Mouse (Mus musculus): ENCODE results near the gene Defb20. TPM values are rescaled to one million over a fixed set of nuclear protein-coding genes. Genes with fewer than 3 reads are reported as not detected.
A peak's percentile ranks its signal among the peaks of the same experiment; 100 is the strongest.

Defb20 gene
- total RNA-seq, 2 experiments from 2014 or later: not detected

- no peak for ATAC-seq (replicated peaks; ENCODE audit: low FRiP score, low TSS enrichment, poor library complexity, severe bottlenecking)
Observed at GRCm38 (mm10) chr2:152490038-152490437, 13.2 kb downstream of the Defb20 start, which contains the start of gene Defb22. Gene Defb22, minus strand, starts transcription at chr2:152490138.

- no peak for ATAC-seq (replicated peaks; ENCODE audit: low FRiP score, low TSS enrichment, poor library complexity, severe bottlenecking)
Observed at GRCm38 (mm10) chr2:152493151-152493550, 16.3 kb downstream of the Defb20 start.

GRCm38 (mm10) chr2:152498020-152498419 lies 21.2 kb downstream of the Defb20 start:
- ATAC-seq (replicated peaks; ENCODE audit: low FRiP score, low TSS enrichment, poor library complexity, severe bottlenecking): no peak

- peak; percentile 98 for ATAC-seq (replicated peaks; ENCODE audit: low FRiP score, low TSS enrichment, poor library complexity, severe bottlenecking)
Observed at GRCm38 (mm10) chr2:152500204-152500862, 23.5 kb downstream of the Defb20 start.

GRCm38 (mm10) chr2:152500863-152501229 lies 24.0 kb downstream of the Defb20 start:
- ATAC-seq (replicated peaks; ENCODE audit: low FRiP score, low TSS enrichment, poor library complexity, severe bottlenecking): peak; percentile 69

GRCm38 (mm10) chr2:152503950-152504349 lies 27.1 kb downstream of the Defb20 start:
- no peak for ATAC-seq (replicated peaks; ENCODE audit: low FRiP score, low TSS enrichment, poor library complexity, severe bottlenecking)

- ATAC-seq (replicated peaks; ENCODE audit: low FRiP score, low TSS enrichment, poor library complexity, severe bottlenecking): no peak
Observed at GRCm38 (mm10) chr2:152511592-152511991, 34.7 kb downstream of the Defb20 start, which contains the start of gene Defb26. Gene Defb26, minus strand, starts transcription at chr2:152511692.

GRCm38 (mm10) chr2:152516084-152516483 lies 39.2 kb downstream of the Defb20 start:
- ATAC-seq (replicated peaks; ENCODE audit: low FRiP score, low TSS enrichment, poor library complexity, severe bottlenecking): no peak

GRCm38 (mm10) chr2:152517981-152518380 lies 41.1 kb downstream of the Defb20 start, which contains the start of gene Defb28:
Gene Defb28, plus strand, starts transcription at chr2:152518255.
- no peak for ATAC-seq (replicated peaks; ENCODE audit: low FRiP score, low TSS enrichment, poor library complexity, severe bottlenecking)

Other genes with a start within 250 kb of the Defb20 start
- gene Tbc1d20, start 183.2 kb upstream of the Defb20 start, total RNA-seq (2014; fragmentation: Nextera tagmentation): 23.5 and 27.8 TPM in 2 replicates
- 11.7 and 12.0 TPM in 2 replicates for gene Tbc1d20, start 183.2 kb upstream of the Defb20 start, total RNA-seq (2017)
- 120 and 125 TPM in 2 replicates for gene Rbck1, start 144.4 kb upstream of the Defb20 start, total RNA-seq (2014; fragmentation: Nextera tagmentation)
- gene Rbck1, start 144.4 kb upstream of the Defb20 start, total RNA-seq (2017): 50.3 and 57.0 TPM in 2 replicates
- gene Trib3, start 133.0 kb upstream of the Defb20 start, total RNA-seq (2014; fragmentation: Nextera tagmentation): 1.0 TPM in 1 of 2 replicates, not detected in the other
- gene Trib3, start 133.0 kb upstream of the Defb20 start, total RNA-seq (2017): not detected in 2 replicates
- gene Nrsn2, start 100.4 kb upstream of the Defb20 start, total RNA-seq (2014; fragmentation: Nextera tagmentation): not detected in 2 replicates
- gene Nrsn2, start 100.4 kb upstream of the Defb20 start, total RNA-seq (2017): not detected in 2 replicates
- gene Sox12, start 79.0 kb upstream of the Defb20 start, total RNA-seq (2014; fragmentation: Nextera tagmentation): 22.9 and 25.1 TPM in 2 replicates
- 2.4 and 7.7 TPM in 2 replicates for gene Sox12, start 79.0 kb upstream of the Defb20 start, total RNA-seq (2017)
- gene Zcchc3, start 62.0 kb upstream of the Defb20 start, total RNA-seq (2014; fragmentation: Nextera tagmentation): 10.1 and 11.2 TPM in 2 replicates
- gene Zcchc3, start 62.0 kb upstream of the Defb20 start, total RNA-seq (2017): 6.6 and 7.8 TPM in 2 replicates
- gene 6820408C15Rik, start 61.5 kb upstream of the Defb20 start, total RNA-seq (2014; fragmentation: Nextera tagmentation): not detected in 2 replicates
- gene 6820408C15Rik, start 61.5 kb upstream of the Defb20 start, total RNA-seq (2017): not detected in 2 replicates
- gene Defb23, start 12.4 kb upstream of the Defb20 start, total RNA-seq (2014; fragmentation: Nextera tagmentation): not detected in 2 replicates
- gene Defb23, start 12.4 kb upstream of the Defb20 start, total RNA-seq (2017): not detected in 2 replicates
- gene Defb22, start 13.1 kb downstream of the Defb20 start, total RNA-seq (2014; fragmentation: Nextera tagmentation): not detected in 2 replicates
- gene Defb22, start 13.1 kb downstream of the Defb20 start, total RNA-seq (2017): not detected in 2 replicates
- gene Defb26, start 34.6 kb downstream of the Defb20 start, total RNA-seq (2014; fragmentation: Nextera tagmentation): not detected in 2 replicates
- not detected in 2 replicates for gene Defb26, start 34.6 kb downstream of the Defb20 start, total RNA-seq (2017)
- gene Defb28, start 41.2 kb downstream of the Defb20 start, total RNA-seq (2014; fragmentation: Nextera tagmentation): not detected in 2 replicates
- not detected in 2 replicates for gene Defb28, start 41.2 kb downstream of the Defb20 start, total RNA-seq (2017)
- not detected in 2 replicates for gene Defb29, start 63.0 kb downstream of the Defb20 start, total RNA-seq (2014; fragmentation: Nextera tagmentation)
- not detected in 2 replicates for gene Defb29, start 63.0 kb downstream of the Defb20 start, total RNA-seq (2017)
- not detected in 2 replicates for gene Gm17416, start 92.3 kb downstream of the Defb20 start, total RNA-seq (2014; fragmentation: Nextera tagmentation)
- not detected in 2 replicates for gene Gm17416, start 92.3 kb downstream of the Defb20 start, total RNA-seq (2017)
- gene Defb21, start 95.7 kb downstream of the Defb20 start, total RNA-seq (2014; fragmentation: Nextera tagmentation): not detected in 2 replicates
- gene Defb21, start 95.7 kb downstream of the Defb20 start, total RNA-seq (2017): not detected in 2 replicates
- not detected in 2 replicates for gene Defb19, start 103.2 kb downstream of the Defb20 start, total RNA-seq (2014; fragmentation: Nextera tagmentation)
- gene Defb19, start 103.2 kb downstream of the Defb20 start, total RNA-seq (2017): not detected in 2 replicates
- gene Defb45, start 122.3 kb downstream of the Defb20 start, total RNA-seq (2014; fragmentation: Nextera tagmentation): not detected in 2 replicates
- not detected in 2 replicates for gene Defb45, start 122.3 kb downstream of the Defb20 start, total RNA-seq (2017)
- not detected in 2 replicates for gene Defb36, start 127.3 kb downstream of the Defb20 start, total RNA-seq (2014; fragmentation: Nextera tagmentation)
- not detected in 2 replicates for gene Defb36, start 127.3 kb downstream of the Defb20 start, total RNA-seq (2017)
- not detected in 2 replicates for gene Defb25, start 146.0 kb downstream of the Defb20 start, total RNA-seq (2014; fragmentation: Nextera tagmentation)
- gene Defb25, start 146.0 kb downstream of the Defb20 start, total RNA-seq (2017): not detected in 2 replicates
- gene Rem1, start 149.9 kb downstream of the Defb20 start, total RNA-seq (2014; fragmentation: Nextera tagmentation): 4.9 TPM in 1 of 2 replicates, not detected in the other
- gene Rem1, start 149.9 kb downstream of the Defb20 start, total RNA-seq (2017): not detected in 2 replicates
- gene H13, start 192.4 kb downstream of the Defb20 start, total RNA-seq (2014; fragmentation: Nextera tagmentation): 66.9 and 68.1 TPM in 2 replicates
- 56.1 and 69.1 TPM in 2 replicates for gene H13, start 192.4 kb downstream of the Defb20 start, total RNA-seq (2017)
- gene Mcts2, start 210.0 kb downstream of the Defb20 start, total RNA-seq (2014; fragmentation: Nextera tagmentation): 12.5 and 20.3 TPM in 2 replicates
- 5.8 and 6.2 TPM in 2 replicates for gene Mcts2, start 210.0 kb downstream of the Defb20 start, total RNA-seq (2017)

Measured in megakaryocyte-erythroid progenitor cell, adult 5-6 weeks (primary cell).